Mouse (Mus musculus): ENCODE results near the gene Olfr332. TPM values are rescaled to one million over a fixed set of nuclear protein-coding genes. Genes with fewer than 3 reads are reported as not detected.

Gene Olfr332
- 0.03 TPM in 1 of 2 replicates, not detected in the other for polyA plus RNA-seq (2012; rRNA removed)

DNA sequence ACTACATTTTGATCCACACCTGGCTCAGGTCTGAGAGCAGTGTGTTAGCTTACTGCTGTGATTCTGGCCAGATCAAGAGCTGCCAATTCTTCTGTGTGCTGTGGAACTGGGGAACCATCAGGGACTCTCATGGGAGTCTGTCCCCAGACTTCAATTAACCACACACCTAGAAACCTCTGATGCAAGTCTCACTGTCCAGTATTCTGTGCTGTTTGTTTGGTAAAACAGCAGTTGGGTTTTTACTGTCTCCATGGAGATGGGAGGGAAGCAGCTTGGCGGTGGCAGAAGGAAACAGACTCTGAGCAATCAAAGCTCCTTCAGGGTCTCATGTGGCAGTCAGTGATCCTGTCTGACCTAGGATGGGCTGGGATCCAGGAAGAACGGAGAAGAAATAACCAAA, at the start of gene Olfr332:
TSS of gene Olfr332 (minus strand) at position 101 of the 400 bp plus-strand sequence.

DNA sequence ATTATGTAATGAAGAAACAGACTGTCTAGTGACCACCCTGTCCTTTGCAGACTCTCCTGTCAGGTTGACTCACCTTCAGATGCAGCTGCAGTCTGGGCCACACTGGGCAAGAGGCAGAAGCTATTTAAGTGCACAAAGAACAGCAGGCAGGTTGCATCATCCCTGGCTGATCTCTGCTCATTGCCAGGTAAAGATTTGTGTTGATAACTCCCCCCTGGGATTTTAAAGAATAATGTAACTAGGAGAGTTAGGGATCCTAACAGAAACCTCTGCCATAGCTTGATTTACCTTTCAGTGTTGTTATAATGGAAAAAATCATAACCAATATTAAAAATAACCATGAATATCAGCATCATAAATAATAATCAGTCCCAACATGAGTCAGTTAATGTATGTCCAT, 42.4 kb upstream of the Olfr332 start, which contains the start of gene Olfr330:
TSS of gene Olfr330 (minus strand) at position 101 of the 400 bp plus-strand sequence.

DNA sequence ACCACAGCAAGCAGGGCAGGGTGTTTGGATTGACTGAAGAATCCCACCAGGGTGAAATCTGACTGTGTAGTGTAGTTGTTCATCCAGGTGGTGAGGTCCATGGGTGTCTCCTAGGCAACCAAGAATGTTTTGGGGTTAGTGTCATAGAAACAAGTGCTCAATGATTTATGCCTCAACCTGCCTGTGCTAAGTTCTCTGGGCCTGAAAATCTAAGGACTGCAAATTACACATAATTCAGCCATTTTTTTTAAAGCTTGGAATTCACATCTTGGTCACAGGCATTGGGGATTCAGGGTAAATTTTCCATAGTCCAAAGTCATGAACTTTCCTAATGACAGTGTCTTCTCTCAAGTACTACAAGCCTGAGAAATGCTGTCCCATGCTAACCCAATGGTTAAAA, 10.1 kb upstream of the Olfr332 start, which contains the start of gene Olfr331:
TSS of gene Olfr331 (minus strand) at position 101 of the 400 bp plus-strand sequence.

DNA sequence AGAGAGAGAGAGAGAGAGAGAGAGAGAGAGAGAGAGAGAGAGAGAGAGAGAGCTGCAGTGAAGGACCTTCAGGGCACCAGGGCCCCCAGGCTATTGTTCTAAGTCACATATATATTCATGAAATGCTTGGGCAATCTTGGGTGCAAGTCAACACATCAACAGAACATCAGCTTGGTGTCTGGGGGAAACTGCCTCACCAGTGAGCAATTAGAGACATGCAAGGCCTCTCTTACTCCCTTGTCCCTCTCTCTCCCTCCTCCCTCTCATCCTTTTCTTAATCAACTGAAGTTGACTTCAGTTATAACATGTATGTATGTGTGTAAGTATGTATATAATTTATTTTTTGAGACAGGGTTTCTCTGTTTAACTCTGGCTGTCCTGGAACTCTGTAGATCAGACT, 30.2 kb downstream of the Olfr332 start, which contains the start of gene Olfr30:
TSS of gene Olfr30 (minus strand) at position 101 of the 400 bp plus-strand sequence.

DNA sequence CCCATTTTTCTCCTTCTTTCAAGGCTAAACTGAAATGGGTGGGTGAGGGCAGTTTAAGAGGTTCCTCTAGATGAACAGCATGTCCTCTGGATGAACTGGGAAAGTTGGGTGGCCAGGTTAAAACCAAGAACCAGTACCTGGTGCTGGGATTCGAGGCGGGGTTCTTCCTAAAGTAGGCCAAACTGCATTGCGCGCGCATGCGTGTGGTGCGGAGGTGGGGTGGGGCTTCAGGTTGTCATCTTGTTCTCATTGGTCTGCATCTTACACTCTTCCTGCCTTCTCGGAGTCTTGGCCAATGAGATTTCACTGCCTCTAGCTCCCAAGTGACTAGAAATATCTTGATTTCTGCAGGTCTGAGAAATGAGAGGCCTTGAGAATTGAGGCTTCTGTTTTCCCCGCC, 39.6 kb downstream of the Olfr332 start, which contains the start of gene Lypd9:
TSS of gene Lypd9 (minus strand) at position 165 of the 400 bp plus-strand sequence.

Other genes starting within 250 kb of the Olfr332 start
- gene 4930438A08Rik, start 217.8 kb downstream of the Olfr332 start, polyA plus RNA-seq (2012; rRNA removed) = 0.04 and 0.08 TPM in 2 replicates
- gene Zfp692, start 185.5 kb downstream of the Olfr332 start, polyA plus RNA-seq (2012; rRNA removed) = 67.7 and 68.3 TPM in 2 replicates
- 41.2 and 41.8 TPM in 2 replicates for gene Zfp672, start 162.2 kb downstream of the Olfr332 start, polyA plus RNA-seq (2012; rRNA removed)
- gene Sh3bp5l, start 161.8 kb downstream of the Olfr332 start, polyA plus RNA-seq (2012; rRNA removed) = 40.1 and 41.6 TPM in 2 replicates
- 0.08 and 0.17 TPM in 2 replicates for gene Lypd8, start 113.5 kb downstream of the Olfr332 start, polyA plus RNA-seq (2012; rRNA removed)
- not detected in 2 replicates for gene 1810065E05Rik, start 71.4 kb downstream of the Olfr332 start, polyA plus RNA-seq (2012; rRNA removed)
- not detected in 2 replicates for gene Gm12253, start 60.0 kb downstream of the Olfr332 start, polyA plus RNA-seq (2012; rRNA removed)
- gene Lypd9, start 39.6 kb downstream of the Olfr332 start, polyA plus RNA-seq (2012; rRNA removed) = not detected in 2 replicates
- not detected in 2 replicates for gene Olfr30, start 30.3 kb downstream of the Olfr332 start, polyA plus RNA-seq (2012; rRNA removed)
- not detected in 2 replicates for gene Olfr331, start 10.0 kb upstream of the Olfr332 start, polyA plus RNA-seq (2012; rRNA removed)
- gene Olfr330, start 42.3 kb upstream of the Olfr332 start, polyA plus RNA-seq (2012; rRNA removed) = 0.03 and 0.06 TPM in 2 replicates
- gene Olfr329-ps, start 53.9 kb upstream of the Olfr332 start, polyA plus RNA-seq (2012; rRNA removed) = not detected in 2 replicates
- 0.03 TPM in 1 of 2 replicates, not detected in the other for gene Olfr328, start 63.1 kb upstream of the Olfr332 start, polyA plus RNA-seq (2012; rRNA removed)
- gene Olfr224, start 78.0 kb upstream of the Olfr332 start, polyA plus RNA-seq (2012; rRNA removed) = not detected in 2 replicates
- gene Olfr325, start 85.2 kb upstream of the Olfr332 start, polyA plus RNA-seq (2012; rRNA removed) = not detected in 2 replicates
- 0.12 TPM in 2 replicates for gene Olfr324, start 102.6 kb upstream of the Olfr332 start, polyA plus RNA-seq (2012; rRNA removed)
- gene 2210407C18Rik, start 123.5 kb upstream of the Olfr332 start, polyA plus RNA-seq (2012; rRNA removed) = not detected in 2 replicates
- not detected in 2 replicates for gene Olfr323, start 137.9 kb upstream of the Olfr332 start, polyA plus RNA-seq (2012; rRNA removed)
- 0.08 and 0.16 TPM in 2 replicates for gene Trim58, start 147.9 kb upstream of the Olfr332 start, polyA plus RNA-seq (2012; rRNA removed)
- not detected in 2 replicates for gene Olfr322, start 166.2 kb upstream of the Olfr332 start, polyA plus RNA-seq (2012; rRNA removed)
- gene Olfr320, start 188.5 kb upstream of the Olfr332 start, polyA plus RNA-seq (2012; rRNA removed) = not detected in 2 replicates
- gene Olfr319, start 206.6 kb upstream of the Olfr332 start, polyA plus RNA-seq (2012; rRNA removed) = not detected in 2 replicates
- not detected in 2 replicates for gene Olfr318, start 231.5 kb upstream of the Olfr332 start, polyA plus RNA-seq (2012; rRNA removed)
- 0.28 and 0.29 TPM in 2 replicates for gene Olfr317, start 246.7 kb upstream of the Olfr332 start, polyA plus RNA-seq (2012; rRNA removed)

Data from central nervous system, embryonic 18 days (tissue).